Mouse (Mus musculus): ENCODE measurements around the gene Thra.

DNA sequence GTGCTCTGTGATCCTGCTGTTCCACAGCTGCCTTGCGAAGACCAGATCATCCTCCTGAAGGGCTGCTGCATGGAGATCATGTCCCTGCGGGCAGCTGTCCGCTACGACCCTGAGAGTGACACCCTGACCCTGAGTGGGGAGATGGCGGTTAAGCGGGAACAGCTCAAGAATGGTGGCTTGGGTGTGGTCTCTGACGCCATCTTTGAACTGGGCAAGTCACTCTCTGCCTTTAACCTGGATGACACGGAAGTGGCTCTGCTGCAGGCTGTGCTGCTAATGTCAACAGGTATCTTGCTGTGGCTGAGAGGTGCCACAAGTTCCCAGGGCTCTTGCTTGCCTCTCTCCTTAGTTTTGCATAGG lies 23.0 kb downstream of the Thra start:
- no peak for TF ChIP-seq CTCF (IDR thresholded peaks at IDR 0.05; ENCODE audit: extremely low read depth, insufficient read length, insufficient replicate concordance, low read depth, low read length)
- TF ChIP-seq POLR2A (IDR thresholded peaks at IDR 0.05; ENCODE audit: low read depth, low read length), result no peak

Data from small intestine, adult 2 months (tissue).